Mouse (Mus musculus): Measurements from ENCODE around the gene Babam2. TPM values are rescaled to one million over a fixed set of nuclear protein-coding genes. Genes with fewer than 3 reads are reported as not detected.
A peak's percentile ranks its signal among the peaks of the same experiment; 100 is the strongest.

Gene Babam2
- polyA plus RNA-seq, 1 experiment from 2014 or later = 37.3 TPM

DNA sequence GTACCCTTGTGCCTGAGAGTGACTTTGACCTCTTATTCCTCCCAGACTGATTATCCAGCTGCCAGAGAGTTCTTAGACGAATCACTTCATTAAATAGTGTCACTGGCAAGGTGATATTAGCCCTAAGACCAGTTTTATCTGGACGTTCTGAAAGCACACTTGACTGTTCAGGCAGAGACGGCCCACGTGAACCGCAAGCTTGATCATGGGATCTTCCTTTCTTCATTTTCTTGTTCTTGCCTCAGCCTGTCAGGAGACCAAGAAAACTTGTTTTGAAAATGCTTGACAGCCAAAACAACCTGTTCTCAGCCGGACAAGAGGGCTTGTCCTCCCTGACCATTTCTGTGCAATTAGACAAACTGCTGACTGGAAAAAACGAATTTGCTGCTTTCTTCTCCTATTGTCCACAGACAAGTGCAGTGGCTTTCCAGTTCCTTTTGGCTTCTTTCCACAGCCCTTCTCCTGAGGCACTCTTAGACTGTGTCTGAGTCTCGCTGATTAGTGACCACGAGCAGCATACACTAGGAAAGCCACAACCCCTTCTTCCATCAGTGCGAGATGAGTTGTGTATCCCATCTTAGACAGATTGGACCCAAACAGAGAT is 372.2 kb downstream of the Babam2 start:
- H3K9ac ChIP-seq (ENCODE audit: low read length) = no peak overlapping the region
- ATAC-seq (ENCODE audit: insufficient number of reproducible peaks, insufficient read depth, low FRiP score, low read depth) = no peak
- H3K4me1 ChIP-seq (ENCODE audit: control insufficient read depth in 2 of 2, insufficient read depth in 2 of 2, low read length in 2 of 2) = peaks cover 15 to 18% of the 10 kb centered on the region in 2 experiments
- peak overlapping the region in 1 of 2 experiments; percentile 8; a peak in 1 of 4 replicates for H3K27ac ChIP-seq (replicated peaks in 1 of 2; ENCODE audit: control insufficient read depth in 1 of 2, insufficient read depth in 1 of 2, low read depth in 2 of 2, low read length in 2 of 2)
- no peaks in the 10 kb centered on the region for H3K9me3 ChIP-seq (ENCODE audit: control insufficient read depth, low read length)
- no peaks in the 10 kb centered on the region for H3K27me3 ChIP-seq (ENCODE audit: control insufficient read depth, insufficient read depth, low read length)
- H3K36me3 ChIP-seq (ENCODE audit: control insufficient read depth, insufficient read depth, low read length) = no peaks in the 10 kb centered on the region
- 56% methylated on average over 10 of the region's 10 CpGs for WGBS
- no peak overlapping the region for H3K4me2 ChIP-seq (ENCODE audit: low read length)
- no peak overlapping the region for H3K4me3 ChIP-seq (ENCODE audit: control insufficient read depth in 1 of 2, insufficient read depth in 1 of 2, low read depth in 1 of 2, low read length in 2 of 2)

DNA sequence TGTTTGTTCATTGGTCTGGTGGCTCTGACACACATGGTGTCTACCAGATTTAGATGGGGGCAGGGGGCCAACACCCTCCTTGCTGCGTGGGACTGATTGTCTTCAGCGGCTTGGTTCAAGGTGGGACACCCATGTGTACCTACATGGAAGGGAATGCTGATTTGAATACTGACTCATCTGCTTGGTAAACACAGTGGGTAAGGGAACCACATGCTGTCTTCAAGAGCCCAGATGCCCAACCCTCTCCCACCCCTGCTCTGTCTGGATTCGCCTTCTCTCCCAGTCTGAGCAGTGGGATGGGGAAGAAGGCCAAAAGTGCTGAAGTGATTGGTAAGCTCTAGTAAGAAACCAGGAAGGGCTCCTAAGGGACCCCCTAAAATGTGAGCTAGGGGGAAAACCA is 373.3 kb downstream of the Babam2 start:
- 95% methylated on average over 3 of the region's 3 CpGs for WGBS
- no peak overlapping the region for H3K27ac ChIP-seq (replicated peaks in 1 of 2; ENCODE audit: control insufficient read depth in 1 of 2, insufficient read depth in 1 of 2, low read depth in 2 of 2, low read length in 2 of 2)
- peaks cover 11 to 15% of the 10 kb centered on the region in 2 experiments for H3K4me1 ChIP-seq (ENCODE audit: control insufficient read depth in 2 of 2, insufficient read depth in 2 of 2, low read length in 2 of 2)
- H3K36me3 ChIP-seq (ENCODE audit: control insufficient read depth, insufficient read depth, low read length) = no peaks in the 10 kb centered on the region
- H3K9ac ChIP-seq (ENCODE audit: low read length) = no peak overlapping the region
- H3K4me3 ChIP-seq (ENCODE audit: control insufficient read depth in 1 of 2, insufficient read depth in 1 of 2, low read depth in 1 of 2, low read length in 2 of 2) = no peak overlapping the region
- H3K4me2 ChIP-seq (ENCODE audit: low read length) = no peak overlapping the region
- ATAC-seq (ENCODE audit: insufficient number of reproducible peaks, insufficient read depth, low FRiP score, low read depth) = no peak
- no peaks in the 10 kb centered on the region for H3K9me3 ChIP-seq (ENCODE audit: control insufficient read depth, low read length)
- H3K27me3 ChIP-seq (ENCODE audit: control insufficient read depth, insufficient read depth, low read length) = no peaks in the 10 kb centered on the region

DNA sequence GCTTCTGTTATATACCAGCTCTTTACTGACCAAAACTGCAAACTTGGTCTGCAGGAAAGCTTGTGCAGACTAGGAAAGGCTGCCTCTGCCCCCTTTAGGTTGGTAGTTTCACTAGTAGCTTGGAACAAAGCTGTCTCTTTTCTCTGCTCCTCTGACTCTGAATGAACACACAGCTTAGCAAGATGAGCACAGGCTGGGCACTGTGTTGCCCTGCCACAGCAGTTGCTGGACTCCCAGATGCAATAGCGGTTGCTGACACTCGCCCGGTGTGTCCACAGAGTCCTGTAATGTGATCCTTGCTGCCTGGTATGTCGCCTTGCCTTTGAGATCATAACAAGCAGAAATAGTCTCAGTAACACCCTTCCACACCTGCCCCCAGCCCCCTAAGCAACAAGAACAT is 373.8 kb downstream of the Babam2 start:
- no peak overlapping the region for H3K27ac ChIP-seq (replicated peaks in 1 of 2; ENCODE audit: control insufficient read depth in 1 of 2, insufficient read depth in 1 of 2, low read depth in 2 of 2, low read length in 2 of 2)
- H3K9ac ChIP-seq (ENCODE audit: low read length) = no peak overlapping the region
- no peak overlapping the region for H3K4me2 ChIP-seq (ENCODE audit: low read length)
- WGBS = 74% methylated on average over 4 of the region's 4 CpGs
- no peak for ATAC-seq (ENCODE audit: insufficient number of reproducible peaks, insufficient read depth, low FRiP score, low read depth)
- no peaks in the 10 kb centered on the region for H3K9me3 ChIP-seq (ENCODE audit: control insufficient read depth, low read length)
- H3K36me3 ChIP-seq (ENCODE audit: control insufficient read depth, insufficient read depth, low read length) = no peaks in the 10 kb centered on the region
- peaks cover 6 to 13% of the 10 kb centered on the region in 2 experiments for H3K4me1 ChIP-seq (ENCODE audit: control insufficient read depth in 2 of 2, insufficient read depth in 2 of 2, low read length in 2 of 2)
- no peak overlapping the region for H3K4me3 ChIP-seq (ENCODE audit: control insufficient read depth in 1 of 2, insufficient read depth in 1 of 2, low read depth in 1 of 2, low read length in 2 of 2)
- H3K27me3 ChIP-seq (ENCODE audit: control insufficient read depth, insufficient read depth, low read length) = no peaks in the 10 kb centered on the region

DNA sequence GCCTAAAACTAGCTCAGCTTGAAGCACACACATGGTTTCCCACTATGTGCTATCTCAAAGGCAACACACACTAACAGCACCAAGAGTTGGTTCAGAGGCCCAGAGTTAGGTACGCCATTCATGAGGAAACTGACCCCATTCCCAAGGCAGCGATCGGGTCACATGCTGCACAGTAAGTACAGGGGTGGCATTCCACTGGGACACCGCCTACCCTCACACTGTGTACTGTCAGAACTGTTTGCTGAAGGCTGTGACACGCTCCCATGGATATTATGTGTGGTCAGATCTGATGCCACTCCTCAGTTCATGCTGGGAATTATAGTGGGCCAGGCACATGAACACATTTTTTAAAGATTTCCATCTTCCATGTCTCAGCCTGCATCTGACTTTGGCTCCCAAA is 374.3 kb downstream of the Babam2 start:
- Histone ChIP-seq H3K4me2 (ENCODE audit: low read length) (no peak overlapping the region), H3K9me3 (ENCODE audit: control insufficient read depth, low read length) (no peaks in the 10 kb centered on the region), H3K27ac (replicated peaks in 1 of 2; ENCODE audit: control insufficient read depth in 1 of 2, insufficient read depth in 1 of 2, low read depth in 2 of 2, low read length in 2 of 2) (no peak overlapping the region), H3K9ac (ENCODE audit: low read length) (no peak overlapping the region), H3K27me3 (ENCODE audit: control insufficient read depth, insufficient read depth, low read length) (no peaks in the 10 kb centered on the region), H3K4me3 (ENCODE audit: control insufficient read depth in 1 of 2, insufficient read depth in 1 of 2, low read depth in 1 of 2, low read length in 2 of 2) (no peak overlapping the region), H3K4me1 (ENCODE audit: control insufficient read depth in 2 of 2, insufficient read depth in 2 of 2, low read length in 2 of 2) (peaks cover under 1 to 8% of the 10 kb centered on the region in 2 experiments; a peak in 3 of 4 replicates), H3K36me3 (ENCODE audit: control insufficient read depth, insufficient read depth, low read length) (no peaks in the 10 kb centered on the region)
- WGBS = 90% methylated on average over 5 of the region's 5 CpGs
- ATAC-seq (ENCODE audit: insufficient number of reproducible peaks, insufficient read depth, low FRiP score, low read depth) = no peak

DNA sequence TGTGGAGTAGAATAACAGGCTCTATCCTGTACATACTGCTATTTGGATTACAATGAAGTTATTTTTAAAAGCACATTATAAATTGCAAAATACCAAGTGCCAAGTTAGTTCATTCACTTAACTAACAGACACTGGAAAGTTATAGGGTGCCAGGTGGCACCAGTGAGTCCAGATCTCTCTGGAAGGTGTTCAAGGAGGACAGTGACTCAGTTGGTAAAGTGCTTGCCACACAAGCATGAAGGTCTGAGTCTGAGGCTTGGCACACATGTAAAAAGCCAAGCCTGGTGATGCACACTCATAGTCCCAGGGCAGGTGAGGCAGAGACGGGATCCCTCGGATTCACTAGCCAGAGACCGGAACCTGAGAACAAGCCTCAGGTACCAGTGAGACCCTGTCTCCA is 375.4 kb downstream of the Babam2 start:
- Histone ChIP-seq H3K4me3 (ENCODE audit: control insufficient read depth in 1 of 2, insufficient read depth in 1 of 2, low read depth in 1 of 2, low read length in 2 of 2) (no peak overlapping the region), H3K9ac (ENCODE audit: low read length) (no peak overlapping the region), H3K27me3 (ENCODE audit: control insufficient read depth, insufficient read depth, low read length) (no peaks in the 10 kb centered on the region), H3K4me1 (ENCODE audit: control insufficient read depth in 2 of 2, insufficient read depth in 2 of 2, low read length in 2 of 2) (peaks cover 0 to 7% of the 10 kb centered on the region in 2 experiments; a peak in 3 of 4 replicates), H3K27ac (replicated peaks in 1 of 2; ENCODE audit: control insufficient read depth in 1 of 2, insufficient read depth in 1 of 2, low read depth in 2 of 2, low read length in 2 of 2) (no peak overlapping the region), H3K4me2 (ENCODE audit: low read length) (no peak overlapping the region), H3K36me3 (ENCODE audit: control insufficient read depth, insufficient read depth, low read length) (no peaks in the 10 kb centered on the region), H3K9me3 (ENCODE audit: control insufficient read depth, low read length) (no peaks in the 10 kb centered on the region)
- ATAC-seq (ENCODE audit: insufficient number of reproducible peaks, insufficient read depth, low FRiP score, low read depth) = no peak
- WGBS = 93% methylated on average over 3 of the region's 3 CpGs

DNA sequence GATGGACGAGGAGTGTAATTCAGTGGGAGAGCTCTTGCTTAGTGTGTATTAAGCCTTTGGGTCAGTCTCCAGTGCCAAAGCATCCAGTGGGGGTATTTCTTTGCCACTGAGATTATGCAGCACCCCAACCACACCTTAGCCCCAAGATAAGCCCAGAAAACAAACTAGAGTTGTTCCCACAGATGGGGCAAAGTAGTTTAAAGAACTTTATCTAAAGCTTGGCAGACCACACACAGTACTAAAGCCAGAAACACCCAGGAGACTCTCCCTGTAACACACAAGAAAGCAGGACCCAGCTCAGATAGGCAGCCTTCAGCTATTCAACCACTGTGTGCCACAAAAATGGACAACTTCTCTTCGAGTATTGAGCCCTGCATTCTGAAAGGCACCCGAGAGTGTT is 376.6 kb downstream of the Babam2 start:
- WGBS = 76% methylated on average over 3 of the region's 3 CpGs
- no peak overlapping the region for H3K27ac ChIP-seq (replicated peaks in 1 of 2; ENCODE audit: control insufficient read depth in 1 of 2, insufficient read depth in 1 of 2, low read depth in 2 of 2, low read length in 2 of 2)

DNA sequence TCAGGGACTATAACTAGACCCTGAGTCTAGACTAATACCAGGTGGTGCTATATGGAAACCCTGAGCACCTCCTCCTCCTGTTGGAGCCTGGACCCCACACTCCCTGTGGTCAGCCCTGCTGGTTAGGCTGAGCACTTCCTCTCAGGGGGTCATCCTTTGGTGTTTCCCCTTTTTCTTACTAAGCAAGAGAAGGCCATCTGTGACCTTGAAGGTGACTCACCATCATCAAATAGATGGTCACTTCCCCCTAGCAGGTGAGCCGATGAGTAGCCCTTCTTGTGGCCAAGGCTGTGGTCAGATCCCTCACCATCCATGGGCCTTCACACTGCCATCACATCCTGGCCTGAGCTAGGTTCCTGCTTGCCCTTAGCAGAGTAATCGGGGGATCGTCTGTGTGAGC is 379.7 kb downstream of the Babam2 start:
- Histone ChIP-seq H3K4me1 (ENCODE audit: control insufficient read depth in 2 of 2, insufficient read depth in 2 of 2, low read length in 2 of 2) (peaks cover 12 to 13% of the 10 kb centered on the region in 2 experiments), H3K9ac (ENCODE audit: low read length) (no peak overlapping the region), H3K4me2 (ENCODE audit: low read length) (no peak overlapping the region), H3K36me3 (ENCODE audit: control insufficient read depth, insufficient read depth, low read length) (no peaks in the 10 kb centered on the region), H3K4me3 (ENCODE audit: control insufficient read depth in 1 of 2, insufficient read depth in 1 of 2, low read depth in 1 of 2, low read length in 2 of 2) (no peak overlapping the region), H3K27me3 (ENCODE audit: control insufficient read depth, insufficient read depth, low read length) (no peaks in the 10 kb centered on the region), H3K9me3 (ENCODE audit: control insufficient read depth, low read length) (no peaks in the 10 kb centered on the region), H3K27ac (replicated peaks in 1 of 2; ENCODE audit: control insufficient read depth in 1 of 2, insufficient read depth in 1 of 2, low read depth in 2 of 2, low read length in 2 of 2) (no peak overlapping the region)
- no peak for ATAC-seq (ENCODE audit: insufficient number of reproducible peaks, insufficient read depth, low FRiP score, low read depth)
- WGBS = 76% methylated on average over 3 of the region's 3 CpGs

More for the DNA sequence above, 376.6 kb downstream of the Babam2 start:
- no peak overlapping the region for H3K9ac ChIP-seq (ENCODE audit: low read length)
- H3K27me3 ChIP-seq (ENCODE audit: control insufficient read depth, insufficient read depth, low read length) = no peaks in the 10 kb centered on the region
- H3K9me3 ChIP-seq (ENCODE audit: control insufficient read depth, low read length) = no peaks in the 10 kb centered on the region
- H3K36me3 ChIP-seq (ENCODE audit: control insufficient read depth, insufficient read depth, low read length) = no peaks in the 10 kb centered on the region
- no peak overlapping the region for H3K4me3 ChIP-seq (ENCODE audit: control insufficient read depth in 1 of 2, insufficient read depth in 1 of 2, low read depth in 1 of 2, low read length in 2 of 2)
- no peak for ATAC-seq (ENCODE audit: insufficient number of reproducible peaks, insufficient read depth, low FRiP score, low read depth)
- peaks cover 0 to 7% of the 10 kb centered on the region in 2 experiments; a peak in 3 of 4 replicates for H3K4me1 ChIP-seq (ENCODE audit: control insufficient read depth in 2 of 2, insufficient read depth in 2 of 2, low read length in 2 of 2)
- H3K4me2 ChIP-seq (ENCODE audit: low read length) = no peak overlapping the region

DNA sequence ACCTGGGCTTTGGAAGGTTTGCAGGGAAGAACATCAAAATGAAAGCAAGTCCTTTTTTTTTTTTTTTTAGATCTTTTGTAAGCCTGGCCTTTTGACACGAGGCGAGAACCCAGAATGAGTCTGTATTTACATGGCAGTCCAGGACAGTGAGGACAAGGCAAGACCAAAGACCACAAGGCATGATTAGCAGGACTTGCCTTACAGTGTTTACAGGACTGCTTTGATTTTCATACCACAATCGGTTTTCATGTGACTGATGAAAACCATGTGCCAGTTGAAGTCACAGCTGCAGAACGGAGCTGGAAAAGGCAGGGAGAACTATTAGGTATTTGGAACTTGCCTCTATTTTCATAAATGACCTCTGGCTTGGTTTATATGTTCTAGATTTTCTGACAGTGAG is 381.5 kb downstream of the Babam2 start:
- Histone ChIP-seq H3K9me3 (ENCODE audit: control insufficient read depth, low read length) (no peaks in the 10 kb centered on the region), H3K36me3 (ENCODE audit: control insufficient read depth, insufficient read depth, low read length) (no peaks in the 10 kb centered on the region), H3K27ac (replicated peaks in 1 of 2; ENCODE audit: control insufficient read depth in 1 of 2, insufficient read depth in 1 of 2, low read depth in 2 of 2, low read length in 2 of 2) (no peak overlapping the region), H3K9ac (ENCODE audit: low read length) (no peak overlapping the region), H3K4me1 (ENCODE audit: control insufficient read depth in 2 of 2, insufficient read depth in 2 of 2, low read length in 2 of 2) (peaks cover 12 to 13% of the 10 kb centered on the region in 2 experiments), H3K4me3 (ENCODE audit: control insufficient read depth in 1 of 2, insufficient read depth in 1 of 2, low read depth in 1 of 2, low read length in 2 of 2) (no peak overlapping the region), H3K27me3 (ENCODE audit: control insufficient read depth, insufficient read depth, low read length) (no peaks in the 10 kb centered on the region), H3K4me2 (ENCODE audit: low read length) (no peak overlapping the region)
- 76% methylated on average over 4 of the region's 4 CpGs for WGBS
- no peak for ATAC-seq (ENCODE audit: insufficient number of reproducible peaks, insufficient read depth, low FRiP score, low read depth)

All from heart, embryonic 14.5 days (tissue).